Mouse (Mus musculus) heart, adult 8-10 months (tissue): Measurements from ENCODE around the gene Ppfibp1. TPM values are rescaled to one million over a fixed set of nuclear protein-coding genes. Genes with fewer than 3 reads are reported as not detected.

Experiments
- DNase-seq: peaks from one replicate; pipeline ENCODE4 v3.0.0; 2022; ENCODE audit warnings: low spot score
- total RNA-seq, 4 experiments: library from RNA; stranded (reverse); gene quantifications; 2 replicates each; pipeline ENCODE4 v1.2.4; 2022

Ppfibp1 gene
- total RNA-seq, 4 experiments from 2014 or later, result 101 to 127 (median 122) TPM

DNA sequence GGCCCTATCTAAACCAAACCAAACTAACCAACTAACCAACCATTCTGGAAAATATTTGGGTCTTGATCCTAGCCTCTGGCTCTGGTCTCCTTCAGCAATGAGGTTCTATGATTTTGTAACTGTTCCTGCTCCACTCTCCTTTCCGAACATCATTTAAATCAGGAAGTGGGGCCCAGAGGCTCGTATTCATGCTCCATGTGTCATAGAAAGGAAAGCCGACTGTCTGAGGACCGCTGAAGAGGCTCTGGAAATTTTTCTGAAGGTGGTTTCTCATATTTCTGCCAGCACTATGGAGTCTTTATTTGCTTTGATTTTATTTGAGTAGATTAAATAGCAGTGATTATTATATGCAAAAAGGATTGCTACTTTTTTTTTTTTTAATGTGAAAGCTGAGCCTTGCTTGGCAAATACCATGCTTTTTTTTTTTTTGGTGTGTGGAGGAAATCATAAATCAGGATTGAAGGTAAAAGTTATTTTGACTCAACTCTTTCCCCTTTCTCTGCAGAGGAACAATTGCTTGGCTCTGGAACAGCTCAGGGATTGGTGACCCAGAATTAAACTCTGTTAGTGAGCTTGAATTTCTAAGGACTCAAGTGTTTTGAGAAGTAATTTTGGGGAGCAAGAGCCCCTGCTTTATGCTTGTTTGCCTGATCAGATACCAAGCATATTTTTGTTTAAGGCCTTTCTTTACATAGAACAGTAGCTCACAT, 25.4 kb downstream of the Ppfibp1 start:
- no peak for DNase-seq

DNA sequence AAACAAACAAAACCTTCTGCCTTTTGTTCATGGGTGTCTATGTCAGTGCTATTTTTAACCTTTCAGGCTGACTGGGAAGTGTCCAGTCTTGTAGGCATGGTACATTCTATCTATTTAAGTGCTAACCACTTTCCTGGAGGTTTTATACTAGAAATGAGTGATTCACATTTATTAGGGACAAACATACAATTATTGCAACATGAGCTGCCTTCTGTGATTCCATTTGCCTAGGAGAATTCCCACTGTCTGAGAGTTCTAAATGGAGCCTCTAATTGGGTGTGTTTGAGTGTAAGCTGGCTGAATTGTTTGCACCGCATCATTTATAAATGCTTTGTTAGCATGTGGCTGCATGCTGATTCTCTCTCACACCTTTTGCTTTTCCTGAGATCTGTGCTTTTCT, 27.5 kb downstream of the Ppfibp1 start:
- DNase-seq, result no peak

DNA sequence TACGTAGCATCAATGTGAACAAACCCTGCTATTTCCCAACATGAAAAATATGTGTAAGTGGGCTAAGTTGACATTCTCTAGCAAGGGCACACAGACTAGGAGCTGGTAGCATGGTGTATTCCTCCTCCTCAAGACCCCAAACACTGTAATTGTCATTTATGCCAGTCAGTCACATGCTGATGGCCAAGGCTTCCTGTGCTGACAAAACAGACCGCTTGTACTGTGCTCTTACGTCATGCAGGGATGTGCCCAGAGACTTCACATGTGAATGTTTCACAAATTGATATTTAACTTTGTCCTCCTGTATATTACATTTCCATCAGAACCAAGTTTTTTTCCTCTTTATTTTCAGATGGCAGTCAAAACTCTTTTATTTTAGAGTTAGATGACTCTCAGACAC, 29.1 kb downstream of the Ppfibp1 start:
- DNase-seq, result no peak

DNA sequence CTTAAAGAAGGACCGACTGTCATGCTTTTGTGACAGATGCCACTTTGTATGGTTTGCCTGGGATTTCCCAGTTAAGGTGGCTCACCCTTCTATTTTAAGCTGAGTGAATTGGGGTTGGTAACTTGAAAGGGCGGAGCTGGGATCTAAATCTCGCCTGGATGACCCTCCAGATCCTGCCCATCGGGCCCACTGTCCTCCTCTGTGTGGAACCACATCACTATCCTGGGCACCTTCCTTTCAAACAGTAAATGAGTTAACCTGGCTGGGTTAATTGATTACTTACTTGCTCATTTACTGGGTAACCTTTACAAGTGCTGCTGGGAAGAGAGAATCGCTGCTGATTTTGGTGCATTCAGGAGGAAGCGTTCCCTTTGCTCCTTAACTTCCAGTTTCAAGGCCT, 30.1 kb downstream of the Ppfibp1 start:
- no peak for DNase-seq

DNA sequence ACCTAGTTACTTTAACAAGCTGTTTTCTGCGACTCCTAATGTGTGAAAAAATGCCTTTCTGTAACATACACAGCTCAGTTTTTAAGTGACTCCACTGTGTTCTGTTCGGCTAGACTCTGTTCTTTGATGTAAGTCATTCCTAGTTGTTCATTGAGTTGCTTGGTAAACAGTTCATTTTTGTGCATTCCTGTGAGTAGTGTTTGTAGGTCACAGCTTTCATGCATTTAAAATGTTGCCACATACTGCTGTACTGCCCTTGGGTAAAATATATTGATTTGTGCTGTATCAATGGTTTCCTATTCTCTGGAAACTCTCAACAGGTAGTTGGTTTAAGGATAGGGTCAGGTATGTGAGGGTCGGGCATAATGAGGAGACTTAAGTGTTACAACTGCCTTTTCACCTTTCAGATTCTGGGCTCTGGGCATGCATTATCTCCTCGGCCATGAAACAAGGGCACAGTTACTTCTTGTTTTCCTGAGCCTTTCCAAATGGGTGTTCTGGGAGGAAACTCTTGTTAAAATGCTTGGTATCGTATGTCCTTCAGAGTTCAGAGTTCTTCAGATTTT, 38.2 kb downstream of the Ppfibp1 start:
- DNase-seq, result no peak

DNA sequence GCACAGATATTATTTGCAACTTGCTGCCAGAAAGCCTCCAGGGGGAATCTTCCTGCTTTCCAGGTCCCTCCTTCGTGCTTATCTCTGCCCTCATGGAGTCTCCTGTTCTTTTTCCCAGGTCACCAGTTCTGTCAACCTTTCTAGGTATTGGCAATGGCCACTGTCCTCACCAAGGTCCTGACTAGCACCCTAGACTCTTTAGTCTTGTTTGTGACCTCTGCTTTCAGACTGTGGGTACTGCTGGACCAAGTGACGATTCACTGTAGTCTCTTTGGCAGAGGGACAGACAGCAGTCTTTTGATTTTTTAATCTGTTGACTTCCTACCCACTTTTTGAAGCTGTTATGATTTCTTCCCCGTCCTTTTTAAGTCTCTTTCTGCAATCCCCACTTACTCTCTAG, 39.8 kb downstream of the Ppfibp1 start:
- no peak for DNase-seq

DNA sequence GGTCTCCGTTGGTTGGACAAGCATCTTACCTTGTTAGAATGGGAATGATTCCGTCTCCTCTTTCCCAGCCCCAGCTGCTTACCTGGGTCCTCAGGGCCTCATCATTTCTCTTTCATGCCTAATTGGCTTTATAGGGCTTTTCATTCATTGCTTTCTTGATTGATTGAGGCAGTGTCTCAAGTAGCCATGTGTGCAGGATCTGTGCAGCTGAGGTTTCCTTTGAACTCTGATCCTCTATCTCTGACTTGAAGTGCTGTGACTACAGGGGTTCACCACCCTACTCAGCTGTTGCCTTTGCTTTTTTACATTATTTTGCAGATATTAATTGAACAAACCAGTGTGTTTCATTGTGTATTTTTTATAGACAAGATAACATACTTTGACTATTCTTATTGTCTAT, 40.7 kb downstream of the Ppfibp1 start:
- DNase-seq, result no peak

DNA sequence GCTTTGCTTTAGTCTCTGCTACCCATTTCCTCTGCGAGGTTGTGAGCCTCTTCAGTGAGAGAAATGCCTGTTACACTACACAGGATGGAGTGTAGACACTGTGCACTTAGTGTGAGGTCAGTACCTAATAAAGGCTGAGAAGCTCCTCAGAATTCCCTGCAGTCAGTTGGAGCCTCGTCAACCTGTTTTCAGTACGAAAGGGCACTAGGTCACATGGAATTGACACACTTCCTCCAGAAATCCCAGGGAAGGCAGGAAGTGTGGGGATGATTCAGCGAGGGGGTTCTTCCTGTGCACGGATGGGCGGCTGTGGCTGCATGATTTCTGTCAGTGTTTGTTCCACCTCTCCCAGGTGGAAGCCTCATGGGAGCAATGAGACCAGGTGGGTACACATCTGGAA, 44.8 kb downstream of the Ppfibp1 start:
- DNase-seq, result peak; percentile 80

DNA sequence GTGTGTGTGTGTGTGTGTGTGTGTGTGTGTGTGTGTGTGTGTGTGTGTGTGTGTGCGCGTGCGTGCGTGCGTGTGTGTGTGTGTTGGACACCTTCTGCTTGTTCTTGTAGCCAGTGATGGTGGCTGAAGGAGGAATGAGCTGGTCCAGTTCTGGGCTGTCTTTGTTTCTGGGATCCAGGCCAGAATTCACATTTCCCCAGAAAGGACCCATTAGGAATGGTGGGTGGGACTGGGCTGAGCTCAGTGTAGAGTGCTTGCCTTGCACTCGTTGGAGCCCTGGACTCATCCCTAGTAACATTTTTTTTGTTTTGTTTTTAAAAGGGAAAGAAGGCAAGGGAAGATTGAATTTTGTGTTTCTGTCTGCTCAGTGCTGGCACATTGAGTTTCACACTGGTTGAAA, 47.7 kb downstream of the Ppfibp1 start:
- DNase-seq, result no peak

DNA sequence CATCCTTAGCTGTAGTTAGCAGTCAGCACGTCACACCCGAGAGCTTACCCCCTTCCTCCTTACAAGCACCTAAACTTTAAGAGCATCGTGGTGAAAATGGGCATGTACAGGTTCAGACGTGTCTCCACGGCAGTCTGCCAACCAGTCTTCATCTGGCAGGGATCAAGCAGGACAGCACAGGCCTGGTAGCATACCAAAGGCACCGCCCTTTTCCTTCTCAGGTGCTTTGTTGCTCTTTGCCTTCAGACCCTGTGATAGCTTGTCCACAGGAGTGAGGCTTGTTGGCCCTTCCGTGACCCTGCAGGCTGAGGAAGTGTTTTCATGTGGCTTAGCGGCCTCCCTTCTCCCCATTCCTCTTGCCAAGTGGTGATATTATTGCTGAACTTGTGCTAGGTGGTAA, 50.7 kb downstream of the Ppfibp1 start:
- DNase-seq, result no peak

DNA sequence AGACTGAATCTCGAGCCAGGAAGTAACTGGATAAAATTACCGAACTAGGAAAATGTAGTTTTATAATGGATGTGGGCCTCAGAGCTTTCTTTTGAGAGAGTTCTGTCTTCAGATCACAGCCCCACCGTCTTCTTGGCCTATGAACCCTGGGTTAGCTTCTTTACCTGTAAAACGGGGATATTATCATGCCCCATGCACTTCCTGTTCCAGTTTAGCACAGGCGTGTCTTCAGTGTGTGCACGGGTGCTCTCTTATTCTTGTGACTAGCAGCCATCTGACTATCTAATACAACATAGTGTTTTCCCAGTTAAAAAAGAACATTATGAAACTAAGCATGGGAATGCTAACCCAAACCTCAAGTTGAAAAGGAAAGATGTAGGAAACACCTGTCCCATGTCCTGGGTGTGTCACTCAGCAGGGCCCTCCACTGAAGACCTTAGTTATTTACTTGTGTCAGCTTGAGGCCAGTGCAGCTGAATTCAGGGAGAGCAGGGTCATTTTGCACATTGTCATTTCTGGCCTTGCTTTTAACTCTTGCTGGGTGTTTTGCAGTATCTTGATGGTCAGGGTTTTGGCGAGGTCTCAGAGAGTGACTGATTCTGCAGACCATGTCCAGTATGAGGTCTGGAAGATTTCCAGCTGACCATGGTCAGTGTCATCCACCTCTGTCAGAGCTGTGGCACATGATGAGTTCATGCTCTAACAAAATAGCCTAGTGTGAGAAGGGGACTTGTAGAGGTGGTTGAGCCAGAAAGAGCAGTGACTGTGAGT, 53.4 kb downstream of the Ppfibp1 start:
- no peak for DNase-seq

DNA sequence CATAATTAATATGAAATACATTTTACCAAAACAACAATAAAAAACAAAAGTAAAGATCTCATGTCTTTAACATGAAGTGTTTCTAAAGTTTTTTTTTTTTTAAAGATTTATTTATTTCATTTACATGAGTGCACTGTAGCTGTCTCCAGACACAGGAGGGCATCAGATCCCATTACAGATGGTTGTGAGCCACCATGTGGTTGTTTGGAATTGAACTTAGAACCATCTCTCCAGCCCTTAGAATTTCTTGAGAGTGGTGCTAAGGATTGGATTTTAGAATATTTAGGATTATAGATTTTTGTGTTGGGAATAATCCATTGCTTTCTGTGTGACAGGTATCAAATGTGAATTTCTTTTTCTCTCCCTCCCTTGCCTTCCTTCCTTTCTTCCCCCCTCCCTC, 55.7 kb downstream of the Ppfibp1 start:
- DNase-seq, result no peak

DNA sequence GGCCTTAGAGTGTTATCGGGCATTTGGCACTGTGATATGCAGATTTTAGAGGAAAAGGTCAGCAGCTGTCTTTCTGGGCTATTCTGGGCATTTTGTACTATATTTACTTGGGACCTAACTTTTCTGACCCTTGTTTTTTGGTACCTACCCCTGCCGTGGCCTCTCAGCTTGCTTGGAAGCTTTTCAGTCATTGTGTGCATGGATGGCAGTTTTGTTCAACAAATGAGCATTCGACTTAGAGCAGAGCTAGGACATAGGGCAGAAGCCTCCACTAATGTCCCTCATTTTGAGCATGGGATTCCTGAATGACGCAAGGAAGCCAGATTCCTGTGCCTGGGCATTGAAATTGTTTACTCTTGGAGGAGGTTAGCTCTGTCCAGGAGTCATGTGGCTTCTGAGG, 56.5 kb downstream of the Ppfibp1 start:
- DNase-seq, result no peak

DNA sequence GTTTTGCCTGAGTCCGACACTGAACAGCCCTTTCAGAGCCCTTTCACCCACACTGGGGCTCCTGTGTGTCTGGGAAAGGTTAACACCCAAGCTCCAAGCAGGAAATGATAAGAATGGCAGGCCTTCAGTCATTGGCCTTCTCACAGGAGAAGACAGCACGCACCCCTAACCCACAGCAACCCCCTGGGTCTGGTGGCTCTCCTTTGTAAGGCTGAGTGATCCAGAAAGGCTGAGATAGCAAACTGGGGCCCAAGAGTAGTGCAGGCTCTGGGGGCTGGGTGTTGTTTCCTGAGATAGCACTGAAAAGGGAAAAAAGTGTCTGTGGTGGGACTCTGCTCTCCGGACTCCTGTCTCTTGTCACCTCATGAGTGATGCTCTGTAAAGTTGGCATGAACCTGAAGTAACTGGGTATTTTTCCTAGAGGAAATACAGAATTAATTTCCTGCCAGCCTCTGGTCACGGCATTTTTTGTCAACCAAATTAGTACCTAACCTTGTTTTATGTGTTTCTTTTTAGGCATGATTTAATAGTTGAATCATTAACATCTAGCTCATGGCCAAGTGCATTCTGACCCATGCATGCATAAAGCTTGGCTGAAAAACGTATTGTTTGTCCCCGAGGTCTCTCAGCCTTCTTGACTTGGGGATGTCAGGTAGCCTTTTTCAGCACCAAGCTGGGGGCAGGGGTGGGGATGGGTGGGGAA, 58.2 kb downstream of the Ppfibp1 start:
- DNase-seq, result no peak

DNA sequence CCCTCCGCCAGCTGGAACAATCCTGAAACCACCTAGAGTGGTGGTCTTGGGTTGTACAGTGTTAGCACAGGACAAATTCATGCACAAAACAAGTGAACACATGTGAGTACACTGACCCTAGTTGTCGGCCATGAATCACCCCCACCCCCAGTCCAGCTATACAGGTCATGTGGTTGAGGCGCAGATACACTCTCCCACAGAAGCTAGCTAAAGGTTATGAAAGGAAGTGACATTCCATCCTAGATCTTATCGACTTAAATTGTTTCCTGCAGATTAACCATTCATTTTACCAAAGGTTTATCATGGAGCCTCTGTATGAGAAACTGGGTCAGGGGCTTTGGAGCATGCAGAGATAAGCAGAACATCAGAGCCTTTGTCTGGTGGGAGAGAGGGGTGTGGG, 58.9 kb downstream of the Ppfibp1 start:
- no peak for DNase-seq

DNA sequence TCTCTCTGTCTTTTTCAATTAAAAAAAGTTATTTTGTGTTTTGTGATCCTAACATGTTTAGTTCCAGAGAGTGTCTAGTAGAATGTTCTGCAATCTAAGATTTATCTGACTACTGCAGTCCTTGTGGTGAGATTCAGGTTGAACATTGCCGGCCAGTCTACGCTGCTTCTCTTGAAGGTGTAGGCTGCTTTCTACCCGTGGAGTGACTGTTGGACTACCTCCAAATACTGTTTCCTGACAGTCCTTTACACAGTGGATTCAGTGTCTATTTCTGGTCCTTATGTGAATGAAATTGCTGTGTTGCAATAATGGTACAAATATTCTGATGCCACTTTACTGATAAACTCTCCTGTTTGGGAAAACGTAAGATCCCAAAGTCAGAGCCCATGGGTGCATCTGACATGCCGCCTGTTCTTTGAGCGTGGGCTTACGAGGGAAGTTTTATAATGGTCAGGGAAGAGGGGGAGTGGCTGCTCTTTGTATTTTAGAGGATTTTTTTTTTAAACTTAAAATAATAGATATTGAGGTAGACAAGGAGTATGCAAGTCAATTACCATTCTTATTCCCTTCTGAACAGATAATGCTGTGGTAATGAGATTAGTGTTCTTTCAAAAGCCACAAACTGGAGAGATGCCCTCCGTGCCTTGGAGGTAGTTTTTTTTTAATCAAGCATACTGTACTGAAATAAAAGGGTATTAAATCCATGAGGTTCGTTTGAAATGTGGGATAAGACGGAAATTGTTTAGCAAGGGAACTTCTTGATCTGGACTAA, 61.6 kb downstream of the Ppfibp1 start:
- no peak for DNase-seq

DNA sequence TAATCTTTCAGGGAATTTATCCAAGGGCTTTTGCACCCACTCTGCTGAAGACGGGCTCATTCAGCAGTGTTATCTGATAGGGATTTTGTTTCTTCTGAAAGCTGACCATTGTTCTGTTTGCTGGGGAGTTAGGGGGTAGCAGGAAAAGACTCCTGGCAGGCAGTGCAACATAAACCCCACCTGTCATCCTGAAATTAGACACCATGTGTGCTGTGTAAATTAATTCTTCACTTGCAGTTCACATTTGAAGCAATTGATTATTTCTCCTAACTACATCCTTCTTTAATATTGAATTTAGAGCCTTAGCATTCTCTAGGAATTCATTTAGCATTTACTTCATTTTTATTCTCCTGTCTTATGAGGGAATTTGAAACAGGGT, 62.2 kb downstream of the Ppfibp1 start:
- no peak for DNase-seq

DNA sequence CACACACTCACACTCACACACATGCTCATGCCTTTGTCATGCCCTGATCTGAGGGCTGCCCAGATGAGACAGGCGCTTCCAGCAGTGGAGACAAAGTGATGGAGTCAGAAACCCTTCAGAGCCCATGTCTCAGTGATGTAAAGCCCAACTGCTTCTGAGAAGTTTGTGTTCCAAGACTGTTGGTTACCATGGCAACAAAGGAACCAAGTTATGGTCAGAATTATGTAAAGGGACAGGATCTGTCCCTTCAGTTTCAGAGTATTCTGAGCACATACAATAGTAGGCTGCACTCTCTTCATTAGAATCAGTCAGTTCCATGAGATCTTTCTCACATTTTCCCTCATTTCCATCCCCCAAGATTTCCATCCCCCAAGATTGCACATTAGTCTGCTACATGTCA, 66.0 kb downstream of the Ppfibp1 start, which contains the start of gene 1700034J05Rik:
1700034J05Rik (minus strand) TSS at position 165 of the 400 bp plus-strand sequence.
- DNase-seq, result no peak

DNA sequence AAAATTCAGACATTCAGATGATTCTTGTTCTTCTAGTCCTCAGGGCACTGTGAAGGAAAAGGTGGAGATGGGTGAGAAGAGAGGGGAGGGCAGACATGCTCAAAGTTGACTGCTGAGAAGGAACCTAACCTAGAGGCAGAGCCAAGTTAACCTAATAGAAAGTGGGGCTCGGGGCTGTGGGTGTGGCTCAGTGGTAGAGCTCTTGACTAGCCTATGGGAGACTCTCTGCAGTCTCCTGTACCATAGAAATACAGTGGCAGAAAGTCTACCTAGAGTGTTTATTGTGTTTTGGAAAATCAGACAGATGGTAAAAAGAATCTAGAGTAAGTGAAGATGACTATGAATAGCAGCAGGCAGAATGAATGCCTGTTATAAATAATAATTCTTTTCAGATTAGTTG, 67.2 kb downstream of the Ppfibp1 start:
- no peak for DNase-seq

DNA sequence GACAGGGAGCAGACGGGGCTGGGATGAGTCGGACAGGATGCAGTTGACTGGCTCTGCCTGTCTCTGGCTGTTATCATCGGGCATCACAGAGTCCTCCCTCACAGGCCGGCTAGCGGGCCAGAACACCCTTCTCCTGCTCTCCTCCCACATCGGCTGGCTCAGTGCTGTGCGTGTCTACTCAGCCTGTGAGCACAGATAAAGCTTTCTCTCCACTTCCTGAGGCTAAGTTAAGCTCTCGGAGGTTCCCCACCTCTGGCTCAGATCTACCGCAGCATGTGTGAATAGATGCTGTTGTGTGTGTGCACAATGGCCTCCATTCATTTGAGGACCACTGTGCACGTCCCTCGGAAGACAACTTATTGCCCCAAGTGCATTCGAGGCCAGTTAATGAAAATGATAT, 67.6 kb downstream of the Ppfibp1 start:
- no peak for DNase-seq

DNA sequence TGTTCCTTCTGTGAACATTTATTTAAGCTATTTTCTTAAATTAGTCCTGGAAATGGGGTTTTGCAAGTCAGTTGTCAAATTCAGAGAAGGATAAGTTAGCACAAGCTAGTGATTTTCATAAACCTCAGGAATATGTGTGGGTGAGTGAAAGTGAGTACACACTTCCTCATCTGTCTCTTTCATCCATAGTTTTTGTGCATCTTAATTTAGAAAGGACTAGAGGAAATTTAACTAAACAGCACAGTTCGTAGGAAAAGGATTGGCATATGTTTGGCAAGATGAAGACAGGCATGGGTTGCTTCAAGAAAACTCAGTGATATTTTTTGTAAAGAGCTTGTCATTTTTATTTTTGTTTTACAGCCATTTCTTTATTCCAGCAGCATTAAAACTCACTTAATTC, 68.7 kb downstream of the Ppfibp1 start:
- no peak for DNase-seq

DNA sequence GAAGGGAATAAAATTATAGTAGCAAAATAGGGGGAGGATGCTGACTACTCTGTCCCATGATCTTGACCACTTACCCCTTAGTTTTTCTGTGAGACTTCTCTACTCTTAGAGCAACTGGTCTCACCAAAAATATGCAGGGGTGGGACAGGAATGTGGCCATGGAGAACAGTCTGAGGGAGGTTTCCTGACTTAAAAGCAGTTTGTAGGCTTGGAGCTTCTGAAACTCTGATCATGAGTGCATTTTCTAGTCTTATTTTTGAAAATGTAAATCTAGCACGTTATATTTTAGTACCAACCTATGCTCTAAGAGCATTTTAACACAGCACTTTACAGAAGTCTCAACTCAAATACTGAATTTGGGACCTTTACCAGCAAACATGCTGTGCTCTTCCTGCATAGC, 70.4 kb downstream of the Ppfibp1 start:
- DNase-seq, result no peak
